Mouse (Mus musculus): ENCODE measurements around the gene Zfp36l3. TPM values are rescaled to one million over a fixed set of nuclear protein-coding genes. Genes with fewer than 3 reads are reported as not detected.
"Not testable (repeated sequence)": the region's sequence is repeated elsewhere in the genome, so short reads cannot be mapped to it uniquely, and the experiment has no call there.

Gene Zfp36l3
- not detected in 2 replicates for polyA plus RNA-seq (2015; fragmentation: Nextera tagmentation; extraction: Ambion mirVana)

GRCm38 (mm10) chrX:53776276-53776675, at the start of gene Zfp36l3:
TSS of gene Zfp36l3 (minus strand) at chrX:53776394.
- Histone ChIP-seq H3K4me3 (no peak within 1 kb of the TSS), H3K27me3 (replicated peaks) (no peaks in the 10 kb centered on the region), H3K4me1 (no peaks in the 10 kb centered on the region), H3K9ac (no peak within 1 kb of the TSS), H3K4me2 (no peak within 1 kb of the TSS), H3K9me3 (no peaks in the 10 kb centered on the region), H3K36me3 (replicated peaks) (no peaks in the 10 kb centered on the region), H3K27ac (no peak within 1 kb of the TSS)
- WGBS: 91% methylated on average over 12 of the region's 12 CpGs
- ATAC-seq (replicated peaks): no peak

- Histone ChIP-seq H3K4me3 (no peak overlapping the region), H3K4me1 (no peaks in the 10 kb centered on the region), H3K9me3 (no peaks in the 10 kb centered on the region), H3K4me2 (no peak overlapping the region), H3K27ac (no peak overlapping the region), H3K9ac (no peak overlapping the region), H3K27me3 (replicated peaks) (no peaks in the 10 kb centered on the region), H3K36me3 (replicated peaks) (no peaks in the 10 kb centered on the region)
- no peak for ATAC-seq (replicated peaks)
- 38% methylated on average over 3 of the region's 3 CpGs for WGBS
Measured at GRCm38 (mm10) chrX:53799074-53799473, 22.9 kb upstream of the Zfp36l3 start.

- not testable (repeated sequence) for ATAC-seq (replicated peaks); H3K9ac ChIP-seq; H3K27me3 ChIP-seq (replicated peaks); H3K27ac ChIP-seq; H3K4me1 ChIP-seq; H3K4me3 ChIP-seq; H3K36me3 ChIP-seq (replicated peaks); H3K4me2 ChIP-seq; H3K9me3 ChIP-seq
- 79% methylated on average over 11 of the region's 11 CpGs for WGBS
Measured at GRCm38 (mm10) chrX:53797519-53797918, 21.3 kb upstream of the Zfp36l3 start, which contains the start of gene Xlr. TSS of gene Xlr (minus strand) at chrX:53797706.

GRCm38 (mm10) chrX:53757736-53758135, 18.5 kb downstream of the Zfp36l3 start, which contains the start of gene 1700013H16Rik:
TSS of gene 1700013H16Rik (minus strand) at chrX:53757831.
- ATAC-seq (replicated peaks): no peak
- no peaks in the 10 kb centered on the region for H3K27me3 ChIP-seq (replicated peaks)
- H3K36me3 ChIP-seq (replicated peaks): no peaks in the 10 kb centered on the region
- H3K4me2 ChIP-seq: no peak within 1 kb of the TSS
- 92% methylated on average over 16 of the region's 16 CpGs for WGBS
- H3K4me1 ChIP-seq: no peaks in the 10 kb centered on the region
- H3K27ac ChIP-seq: no peak within 1 kb of the TSS
- no peaks in the 10 kb centered on the region for H3K9me3 ChIP-seq
- no peak within 1 kb of the TSS for H3K9ac ChIP-seq
- H3K4me3 ChIP-seq: no peak within 1 kb of the TSS

- Histone ChIP-seq H3K9me3 (no peaks in the 10 kb centered on the region), H3K36me3 (replicated peaks) (no peaks in the 10 kb centered on the region), H3K27ac (no peak overlapping the region), H3K4me1 (no peaks in the 10 kb centered on the region), H3K4me3 (no peak overlapping the region), H3K9ac (no peak overlapping the region), H3K4me2 (no peak overlapping the region), H3K27me3 (replicated peaks) (no peaks in the 10 kb centered on the region)
- no peak for ATAC-seq (replicated peaks)
- WGBS: 79% methylated on average over 1 of the region's 1 CpGs
Measured at GRCm38 (mm10) chrX:53752851-53753250, 23.3 kb downstream of the Zfp36l3 start.

GRCm38 (mm10) chrX:53728967-53729366, 47.2 kb downstream of the Zfp36l3 start:
- Histone ChIP-seq H3K9me3 (no peaks in the 10 kb centered on the region), H3K27me3 (replicated peaks) (no peaks in the 10 kb centered on the region), H3K27ac (no peak overlapping the region), H3K4me1 (no peaks in the 10 kb centered on the region), H3K4me2 (no peak overlapping the region), H3K4me3 (no peak overlapping the region), H3K36me3 (replicated peaks) (no peaks in the 10 kb centered on the region), H3K9ac (no peak overlapping the region)
- no peak for ATAC-seq (replicated peaks)
- 83% methylated on average over 2 of the region's 2 CpGs for WGBS

GRCm38 (mm10) chrX:53724596-53724995, 51.6 kb downstream of the Zfp36l3 start, which contains the start of gene 4930502E18Rik:
TSS of gene 4930502E18Rik (plus strand) at chrX:53724826.
- Histone ChIP-seq H3K4me3 (no peak within 1 kb of the TSS), H3K27me3 (replicated peaks) (no peaks in the 10 kb centered on the region), H3K4me2 (no peak within 1 kb of the TSS), H3K9ac (no peak within 1 kb of the TSS), H3K9me3 (no peaks in the 10 kb centered on the region), H3K4me1 (no peaks in the 10 kb centered on the region), H3K27ac (no peak within 1 kb of the TSS), H3K36me3 (replicated peaks) (no peaks in the 10 kb centered on the region)
- ATAC-seq (replicated peaks): no peak
- 76% methylated on average over 11 of the region's 11 CpGs for WGBS

Other genes with a start within 250 kb of the Zfp36l3 start
- gene Rtl8c, start 168.4 kb downstream of the Zfp36l3 start, polyA plus RNA-seq (2015; fragmentation: Nextera tagmentation; extraction: Ambion mirVana): 221 and 226 TPM in 2 replicates
- 0.70 TPM in 1 of 2 replicates, not detected in the other for gene Gm14597, start 167.4 kb downstream of the Zfp36l3 start, polyA plus RNA-seq (2015; fragmentation: Nextera tagmentation; extraction: Ambion mirVana)
- gene Rtl8a, start 132.7 kb downstream of the Zfp36l3 start, polyA plus RNA-seq (2015; fragmentation: Nextera tagmentation; extraction: Ambion mirVana): 231 and 240 TPM in 2 replicates
- 192 and 194 TPM in 2 replicates for gene Rtl8b, start 106.0 kb downstream of the Zfp36l3 start, polyA plus RNA-seq (2015; fragmentation: Nextera tagmentation; extraction: Ambion mirVana)
- gene 4930502E18Rik, start 51.6 kb downstream of the Zfp36l3 start, polyA plus RNA-seq (2015; fragmentation: Nextera tagmentation; extraction: Ambion mirVana): 0.23 and 0.32 TPM in 2 replicates
- 0.14 TPM in 1 of 2 replicates, not detected in the other for gene 1700013H16Rik, start 18.6 kb downstream of the Zfp36l3 start, polyA plus RNA-seq (2015; fragmentation: Nextera tagmentation; extraction: Ambion mirVana)
- 1.8 and 1.9 TPM in 2 replicates for gene Xlr, start 21.3 kb upstream of the Zfp36l3 start, polyA plus RNA-seq (2015; fragmentation: Nextera tagmentation; extraction: Ambion mirVana)

Measured in midbrain, embryonic 15.5 days (tissue).